In genomic region chr7:30308076-30309005, GRCm38 (mm10) we compare ENCODE assay signal across 8 mouse cellular contexts. TPM values are rescaled to one million over a fixed set of nuclear protein-coding genes. Genes with fewer than 3 reads are reported as not detected.
DNase-seq lines count a peak whose midpoint lies in the region; ATAC-seq lines count a peak whose summit lies in the region.

Gene Alkbh6 (plus strand): TSS chr7:30308717.

- H3K4me1 ChIP-seq in hindbrain, embryonic 11.5 days (replicated peaks; ENCODE audit: control insufficient read depth, insufficient read depth, low read length): peaks cover 5% of the 10 kb centered on the region; the same call in 1 of the 2 replicates

- H3K9ac ChIP-seq in hindbrain, embryonic 11.5 days (ENCODE audit: low read depth, low read length): peak within 1 kb of the TSS; percentile 71

- H3K4me2 ChIP-seq in hindbrain, embryonic 11.5 days (replicated peaks; ENCODE audit: low read depth, low read length): peak within 1 kb of the TSS; percentile 90

- peak; percentile 95 for DNase-seq in Muller cell, postnatal 12 days (ENCODE audit: inconsistent ontology term)
- DNase-seq in cerebellum, adult 9-11 months: peak; percentile 98
- DNase-seq in frontal cortex, adult 2 months (ENCODE audit: extremely low spot score in 1 of 2, low spot score in 1 of 2): peak; percentile 97
- peak; percentile 91 for DNase-seq in hindbrain, embryonic 11.5 days (ENCODE audit: low spot score)
- DNase-seq in layer of hippocampus, postnatal 10 days (ENCODE audit: low spot score in 2 of 2): peak; percentile 89 to 92
- peak; percentile 97 for DNase-seq in lung, postnatal 10 days
- DNase-seq in ovary, postnatal 36 days (ENCODE audit: low spot score): peak; percentile 87
- peak; percentile 92 for DNase-seq in thymus, postnatal 25 days

- ATAC-seq in hindbrain, embryonic 11.5 days (ENCODE audit: low FRiP score): peak; percentile 99

- WGBS in hindbrain, embryonic 11.5 days: 4% methylated on average over 27 of the region's 27 CpGs

- no peaks in the 10 kb centered on the region for H3K27me3 ChIP-seq in hindbrain, embryonic 11.5 days (ENCODE audit: control insufficient read depth, insufficient read depth, low read length)

- no peaks in the 10 kb centered on the region for H3K9me3 ChIP-seq in hindbrain, embryonic 11.5 days (ENCODE audit: control insufficient read depth, low read length)

- peak within 1 kb of the TSS; percentile 51 for H3K27ac ChIP-seq in hindbrain, embryonic 11.5 days (ENCODE audit: low read depth, low read length)

- peaks cover 4% of the 10 kb centered on the region for H3K36me3 ChIP-seq in hindbrain, embryonic 11.5 days (ENCODE audit: control insufficient read depth, insufficient read depth, low read length)

- peak within 1 kb of the TSS; percentile 69 for H3K4me3 ChIP-seq in hindbrain, embryonic 11.5 days (ENCODE audit: low read depth, low read length)

RNA-seq across cellular contexts. Expression of gene Alkbh6, which starts in this region (rescaled TPM):
- 132 TPM in 2 replicates for polyA plus RNA-seq in frontal cortex, adult 2 months (2012; rRNA removed)
- 82.1 and 85.2 TPM in 2 replicates for polyA plus RNA-seq in hindbrain, embryonic 11.5 days (2014; fragmentation: Nextera tagmentation; extraction: Ambion mirVana)
- 10 to 100 TPM; 41.6 to 45.5 TPM for total RNA-seq in layer of hippocampus, postnatal 10 days (2021)

Comparison
In these comparisons a context has a peak if more than half of its experiments do, and no peak if none do; other contexts are left out.
1. Peak in every context shown above with its lines: DNase-seq, ATAC-seq, H3K4me3 ChIP-seq and H3K27ac ChIP-seq.